Mouse (Mus musculus) hindbrain, embryonic 15.5 days (tissue): ENCODE data around the gene Mcts2. TPM values are rescaled to one million over a fixed set of nuclear protein-coding genes. Genes with fewer than 3 reads are reported as not detected.
A peak's percentile ranks its signal among the peaks of the same experiment; 100 is the strongest.

ENCODE experiments used
- ATAC-seq: fragments of 200-750 bp; cut with Nextera tagmentation; 2 replicates; pipeline ENCODE4 v1.8.0; 2017; ENCODE audit warnings: low read depth, moderate number of reproducible peaks, moderate TSS enrichment; ENCODE audit not compliant: low FRiP score
- H3K27ac ChIP-seq: fragments of 300-500 bp; sonication (generic); replicated peaks from 2 replicates; pipeline ENCODE4 v1.5.1; 2015; ENCODE audit warnings: mild to moderate bottlenecking, inconsistent platforms
- H3K27me3 ChIP-seq: fragments of 300-500 bp; sonication (generic); 2 replicates; pipeline ENCODE4 v1.6.1; 2015; ENCODE audit warnings: control low read depth, inconsistent platforms
- H3K36me3 ChIP-seq: fragments of 300-500 bp; sonication (generic); 2 replicates; pipeline ENCODE4 v1.6.1; 2015; ENCODE audit warnings: control low read depth, inconsistent platforms
- H3K4me1 ChIP-seq: fragments of 300-500 bp; sonication (generic); replicated peaks from 2 replicates; pipeline ENCODE4 v1.6.1; 2015; ENCODE audit warnings: control low read depth, inconsistent platforms
- H3K4me2 ChIP-seq: fragments of 300-500 bp; sonication (generic); 2 replicates; pipeline ENCODE4 v1.6.1; 2015; ENCODE audit warnings: moderate library complexity, mild to moderate bottlenecking, inconsistent platforms
- H3K4me3 ChIP-seq: fragments of 300-500 bp; sonication (generic); 2 replicates; pipeline ENCODE4 v1.5.1; 2015; ENCODE audit warnings: mild to moderate bottlenecking, inconsistent platforms
- H3K9ac ChIP-seq: fragments of 300-500 bp; sonication (generic); 2 replicates; pipeline ENCODE4 v1.6.1; 2015; ENCODE audit warnings: inconsistent platforms
- H3K9me3 ChIP-seq: fragments of 300-500 bp; sonication (generic); 2 replicates; pipeline ENCODE4 v1.6.1; 2016; ENCODE audit warnings: control low read depth, inconsistent platforms
- WGBS: fragments of 180-500 bp; shearing (Covaris S2); methylation state at CpG from one replicate; pipeline ENCODE4 v1.1.7; 2015; 5-methylcytosine and 5-hydroxymethylcytosine counted together
- polyA plus RNA-seq: library from polyadenylated mRNA; unstranded; fragments of >200 nt; fragmentation: Nextera tagmentation; extraction: Ambion mirVana; gene quantifications from 2 replicates; pipeline ENCODE4 v1.2.1, GENCODE M21; 2015

Mcts2 gene
- polyA plus RNA-seq, 1 experiment from 2014 or later = 32.6 TPM

- Histone ChIP-seq H3K4me2 (no peak overlapping the region), H3K4me3 (no peak overlapping the region), H3K36me3 (no peaks in the 10 kb centered on the region), H3K27ac (0 out of 2 replicates have a peak overlapping the region, but pooled peaks have one; percentile 2), H3K27me3 (no peaks in the 10 kb centered on the region), H3K9ac (no peak overlapping the region), H3K4me1 (peaks cover 22% of the 10 kb centered on the region), H3K9me3 (no peaks in the 10 kb centered on the region)
- no peak for ATAC-seq
- WGBS = 80% methylated on average over 14 of the region's 14 CpGs
Measured at GRCm38 (mm10) chr2:152727795-152728510, 41.1 kb downstream of the Mcts2 start.

GRCm38 (mm10) chr2:152728594-152728993 lies 41.8 kb downstream of the Mcts2 start:
- 85% methylated on average over 7 of the region's 7 CpGs for WGBS
- no peaks in the 10 kb centered on the region for H3K27me3 ChIP-seq
- no peaks in the 10 kb centered on the region for H3K36me3 ChIP-seq
- peaks cover 20% of the 10 kb centered on the region for H3K4me1 ChIP-seq
- ATAC-seq = no peak
- no peak overlapping the region for H3K9ac ChIP-seq
- H3K4me3 ChIP-seq = no peak overlapping the region
- no peak overlapping the region for H3K4me2 ChIP-seq
- no peak overlapping the region for H3K27ac ChIP-seq
- H3K9me3 ChIP-seq = no peaks in the 10 kb centered on the region

GRCm38 (mm10) chr2:152729013-152729635 lies 42.3 kb downstream of the Mcts2 start:
- H3K27ac ChIP-seq = peak overlapping the region; percentile 66; the same call in 1 of the 2 replicates

GRCm38 (mm10) chr2:152729636-152730020 lies 42.8 kb downstream of the Mcts2 start:
- peak; percentile 24; the same call in 1 of the 2 replicates for ATAC-seq
- peaks cover 18% of the 10 kb centered on the region for H3K4me1 ChIP-seq
- no peak overlapping the region for H3K4me2 ChIP-seq
- H3K36me3 ChIP-seq = no peaks in the 10 kb centered on the region
- H3K4me3 ChIP-seq = no peak overlapping the region
- H3K9ac ChIP-seq = no peak overlapping the region
- H3K9me3 ChIP-seq = no peaks in the 10 kb centered on the region
- H3K27ac ChIP-seq = peak overlapping the region; percentile 66
- 30% methylated on average over 7 of the region's 7 CpGs for WGBS
- H3K27me3 ChIP-seq = no peaks in the 10 kb centered on the region

More at GRCm38 (mm10) chr2:152729013-152729635, 42.3 kb downstream of the Mcts2 start:
- no peak; the same call in 1 of the 2 replicates for ATAC-seq
- Histone ChIP-seq H3K27me3 (no peaks in the 10 kb centered on the region), H3K9me3 (no peaks in the 10 kb centered on the region), H3K4me1 (peaks cover 16% of the 10 kb centered on the region), H3K36me3 (no peaks in the 10 kb centered on the region), H3K4me2 (no peak overlapping the region), H3K9ac (no peak overlapping the region), H3K4me3 (no peak overlapping the region)
- 65% methylated on average over 8 of the region's 8 CpGs for WGBS

- no peak overlapping the region for H3K9ac ChIP-seq
- ATAC-seq = no peak
- no peaks in the 10 kb centered on the region for H3K27me3 ChIP-seq
- no peaks in the 10 kb centered on the region for H3K9me3 ChIP-seq
- H3K4me1 ChIP-seq = peaks cover 51% of the 10 kb centered on the region
- H3K36me3 ChIP-seq = no peaks in the 10 kb centered on the region
- 84% methylated on average over 2 of the region's 2 CpGs for WGBS
- no peak overlapping the region for H3K27ac ChIP-seq
- no peak overlapping the region for H3K4me2 ChIP-seq
- H3K4me3 ChIP-seq = no peak overlapping the region
Measured at GRCm38 (mm10) chr2:152733201-152733600, 46.4 kb downstream of the Mcts2 start.

GRCm38 (mm10) chr2:152734501-152734900 lies 47.7 kb downstream of the Mcts2 start:
- WGBS = 10% methylated on average over 10 of the region's 10 CpGs
- H3K4me3 ChIP-seq = peak overlapping the region; percentile 47
- ATAC-seq = no peak
- H3K4me2 ChIP-seq = peak overlapping the region; percentile 75
- H3K36me3 ChIP-seq = no peaks in the 10 kb centered on the region
- H3K27me3 ChIP-seq = no peaks in the 10 kb centered on the region
- H3K9me3 ChIP-seq = no peaks in the 10 kb centered on the region
- 0 out of 2 replicates have a peak overlapping the region, but pooled peaks have one; percentile 3 for H3K9ac ChIP-seq
- H3K4me1 ChIP-seq = peaks cover 56% of the 10 kb centered on the region
- H3K27ac ChIP-seq = peak overlapping the region; percentile 70

- Histone ChIP-seq H3K27ac (peak overlapping the region; percentile 72), H3K4me3 (peak overlapping the region; percentile 47), H3K4me1 (peaks cover 55% of the 10 kb centered on the region), H3K9ac (peak overlapping the region; percentile 3; the same call in 1 of the 2 replicates), H3K27me3 (no peaks in the 10 kb centered on the region), H3K4me2 (peak overlapping the region; percentile 75), H3K9me3 (no peaks in the 10 kb centered on the region), H3K36me3 (no peaks in the 10 kb centered on the region)
- peak; percentile 91 for ATAC-seq
- WGBS = 0% methylated on average over 28 of the region's 28 CpGs
Measured at GRCm38 (mm10) chr2:152734984-152735383, 48.1 kb downstream of the Mcts2 start.

GRCm38 (mm10) chr2:152736090-152736601 lies 49.3 kb downstream of the Mcts2 start, which contains the start of gene Id1:
TSS of gene Id1 (plus strand) at chr2:152736251.
- Histone ChIP-seq H3K4me3 (peak within 1 kb of the TSS; percentile 47), H3K36me3 (no peaks in the 10 kb centered on the region), H3K9ac (peak within 1 kb of the TSS; percentile 60), H3K4me1 (peaks cover 53% of the 10 kb centered on the region), H3K9me3 (no peaks in the 10 kb centered on the region), H3K27me3 (no peaks in the 10 kb centered on the region), H3K4me2 (peak within 1 kb of the TSS; percentile 75), H3K27ac (peak within 1 kb of the TSS; percentile 72)
- ATAC-seq = peak; percentile 78
- under 1% methylated on average over 28 of the region's 28 CpGs for WGBS

- Histone ChIP-seq H3K27ac (peak overlapping the region; percentile 68), H3K9me3 (no peaks in the 10 kb centered on the region), H3K36me3 (no peaks in the 10 kb centered on the region), H3K4me2 (peak overlapping the region; percentile 75), H3K27me3 (no peaks in the 10 kb centered on the region), H3K9ac (peak overlapping the region; percentile 60), H3K4me1 (peaks cover 59% of the 10 kb centered on the region), H3K4me3 (peak overlapping the region; percentile 47)
- no peak for ATAC-seq
- under 1% methylated on average over 22 of the region's 22 CpGs for WGBS
Measured at GRCm38 (mm10) chr2:152736748-152737147, 49.9 kb downstream of the Mcts2 start.

Other genes with a start within 250 kb of the Mcts2 start
- gene Defb23, start 222.4 kb upstream of the Mcts2 start, polyA plus RNA-seq = not detected in 2 replicates
- gene Defb20, start 210.0 kb upstream of the Mcts2 start, polyA plus RNA-seq = not detected in 2 replicates
- gene Defb22, start 196.9 kb upstream of the Mcts2 start, polyA plus RNA-seq = not detected in 2 replicates
- gene Defb26, start 175.3 kb upstream of the Mcts2 start, polyA plus RNA-seq = not detected in 2 replicates
- not detected in 2 replicates for gene Defb28, start 168.8 kb upstream of the Mcts2 start, polyA plus RNA-seq
- gene Defb29, start 146.9 kb upstream of the Mcts2 start, polyA plus RNA-seq = not detected in 2 replicates
- gene Gm17416, start 117.7 kb upstream of the Mcts2 start, polyA plus RNA-seq = not detected in 2 replicates
- gene Defb21, start 114.3 kb upstream of the Mcts2 start, polyA plus RNA-seq = not detected in 2 replicates
- not detected in 2 replicates for gene Defb19, start 106.7 kb upstream of the Mcts2 start, polyA plus RNA-seq
- not detected in 2 replicates for gene Defb45, start 87.6 kb upstream of the Mcts2 start, polyA plus RNA-seq
- gene Defb36, start 82.7 kb upstream of the Mcts2 start, polyA plus RNA-seq = not detected in 2 replicates
- not detected in 2 replicates for gene Defb25, start 64.0 kb upstream of the Mcts2 start, polyA plus RNA-seq
- 0.52 and 0.72 TPM in 2 replicates for gene Rem1, start 60.1 kb upstream of the Mcts2 start, polyA plus RNA-seq
- 166 and 177 TPM in 2 replicates for gene H13, start 17.6 kb upstream of the Mcts2 start, polyA plus RNA-seq
- 55.3 and 57.5 TPM in 2 replicates for gene Id1, start 49.2 kb downstream of the Mcts2 start, polyA plus RNA-seq
- 6.3 TPM in 2 replicates for gene Cox4i2, start 67.1 kb downstream of the Mcts2 start, polyA plus RNA-seq
- 145 and 155 TPM in 2 replicates for gene Bcl2l1, start 144.7 kb downstream of the Mcts2 start, polyA plus RNA-seq
- gene Tpx2, start 160.9 kb downstream of the Mcts2 start, polyA plus RNA-seq = 17.4 and 22.3 TPM in 2 replicates
- 0.05 and 0.08 TPM in 2 replicates for gene Mylk2, start 224.3 kb downstream of the Mcts2 start, polyA plus RNA-seq
- 4.6 and 4.9 TPM in 2 replicates for gene Foxs1, start 246.2 kb downstream of the Mcts2 start, polyA plus RNA-seq